Mouse (Mus musculus): ENCODE measurements at regions not wholly inside any gene's neighbourhood (a gene's known extent, or its start where the extent isn't known, plus 50 kb on each side); places are given as distances from the start of the nearest gene placed in this dataset.

DNA sequence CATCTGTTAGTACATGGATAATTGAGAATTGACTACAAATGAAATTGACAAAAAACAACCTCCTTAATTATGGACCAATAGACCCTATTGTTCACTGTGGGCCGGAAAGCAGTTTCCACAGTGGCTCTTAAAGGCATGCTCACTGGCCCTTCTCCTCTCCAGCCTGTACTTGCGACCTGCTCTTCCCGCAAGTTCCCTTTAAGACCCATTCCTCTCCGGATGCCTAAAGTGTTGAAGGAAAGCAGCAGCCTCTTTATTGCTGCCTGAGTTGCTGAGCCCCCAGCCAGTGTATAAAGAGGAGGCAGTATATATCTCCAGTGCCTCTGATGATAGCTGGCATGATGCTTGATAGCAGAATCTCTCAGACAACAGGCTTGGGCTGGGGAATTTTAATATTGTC, 195.2 kb downstream of the Trim29 start:
- no peak overlapping the region for H3K4me3 ChIP-seq (replicated peaks; ENCODE audit: low read depth, low read length)
- ATAC-seq (replicated peaks; ENCODE audit: low FRiP score, low read depth) = no peak
- no peak overlapping the region for H3K27ac ChIP-seq
- H3K36me3 ChIP-seq (ENCODE audit: insufficient read depth, low read length) = no peaks in the 10 kb centered on the region
- no peaks in the 10 kb centered on the region for H3K4me1 ChIP-seq (replicated peaks; ENCODE audit: insufficient read depth, low read length)
- no peak for TF ChIP-seq CTCF (IDR thresholded peaks at IDR 0.05; ENCODE audit: low read depth)
- no peak overlapping the region for H3K4me2 ChIP-seq (ENCODE audit: low read length)
- no peaks in the 10 kb centered on the region for H3K9me3 ChIP-seq (replicated peaks; ENCODE audit: low read length)
- 22% methylated on average over 4 of the region's 4 CpGs for WGBS
- no peak overlapping the region for H3K9ac ChIP-seq (ENCODE audit: low read depth, low read length)
- DNase-seq (ENCODE audit: low spot score) = no peak
- H3K27me3 ChIP-seq (ENCODE audit: insufficient read depth, low read length) = no peaks in the 10 kb centered on the region

DNA sequence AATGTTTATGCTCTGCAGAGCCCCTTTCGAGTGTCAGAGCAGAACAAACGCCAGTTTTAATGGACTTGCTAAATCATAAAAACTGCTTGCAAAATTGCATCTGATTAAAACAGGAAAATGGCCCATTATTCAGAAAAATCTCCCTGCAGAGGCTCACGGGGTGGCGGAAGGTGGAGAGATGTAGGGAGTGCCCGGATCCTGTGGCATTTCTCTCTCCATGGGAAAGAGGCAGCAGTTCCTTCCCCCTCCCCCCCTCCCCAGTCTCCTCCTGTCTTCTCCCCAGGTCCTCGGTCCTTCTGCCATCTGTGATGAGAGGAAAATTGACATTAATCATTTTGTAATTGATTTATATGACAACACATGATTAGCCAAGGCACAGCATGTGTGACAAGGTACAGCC, 195.6 kb downstream of the Trim29 start:
- H3K4me3 ChIP-seq (replicated peaks; ENCODE audit: low read depth, low read length) = no peak overlapping the region
- 27% methylated on average over 6 of the region's 6 CpGs for WGBS
- H3K9me3 ChIP-seq (replicated peaks; ENCODE audit: low read length) = no peaks in the 10 kb centered on the region
- no peak overlapping the region for H3K27ac ChIP-seq
- H3K4me2 ChIP-seq (ENCODE audit: low read length) = no peak overlapping the region
- H3K9ac ChIP-seq (ENCODE audit: low read depth, low read length) = no peak overlapping the region
- ATAC-seq (replicated peaks; ENCODE audit: low FRiP score, low read depth) (no peak), DNase-seq (ENCODE audit: low spot score) (no peak)
- H3K36me3 ChIP-seq (ENCODE audit: insufficient read depth, low read length) = no peaks in the 10 kb centered on the region
- TF ChIP-seq CTCF (IDR thresholded peaks at IDR 0.05; ENCODE audit: low read depth) = no peak
- H3K4me1 ChIP-seq (replicated peaks; ENCODE audit: insufficient read depth, low read length) = no peaks in the 10 kb centered on the region
- no peaks in the 10 kb centered on the region for H3K27me3 ChIP-seq (ENCODE audit: insufficient read depth, low read length)

DNA sequence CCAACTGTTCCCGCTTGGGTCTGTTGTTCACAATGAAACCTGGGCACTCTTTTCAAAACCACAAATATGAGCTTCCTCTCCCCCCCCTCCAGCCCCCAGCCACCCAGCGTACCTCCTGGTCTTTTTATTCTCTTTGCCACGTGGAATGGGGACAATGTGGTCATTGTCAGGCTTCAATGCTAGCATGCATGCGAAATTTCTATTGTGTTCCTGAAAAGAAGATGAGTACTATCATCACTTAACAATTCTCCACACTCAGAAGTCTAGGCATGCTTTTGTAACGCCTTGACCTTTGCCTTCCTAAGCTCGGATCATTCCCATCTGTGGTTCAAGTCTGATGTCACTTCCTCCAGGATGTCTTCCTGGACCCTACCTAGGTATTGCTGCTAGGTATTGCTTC, 202.2 kb downstream of the Trim29 start:
- no peaks in the 10 kb centered on the region for H3K9me3 ChIP-seq (replicated peaks; ENCODE audit: low read length)
- 74% methylated on average over 6 of the region's 6 CpGs for WGBS

DNA sequence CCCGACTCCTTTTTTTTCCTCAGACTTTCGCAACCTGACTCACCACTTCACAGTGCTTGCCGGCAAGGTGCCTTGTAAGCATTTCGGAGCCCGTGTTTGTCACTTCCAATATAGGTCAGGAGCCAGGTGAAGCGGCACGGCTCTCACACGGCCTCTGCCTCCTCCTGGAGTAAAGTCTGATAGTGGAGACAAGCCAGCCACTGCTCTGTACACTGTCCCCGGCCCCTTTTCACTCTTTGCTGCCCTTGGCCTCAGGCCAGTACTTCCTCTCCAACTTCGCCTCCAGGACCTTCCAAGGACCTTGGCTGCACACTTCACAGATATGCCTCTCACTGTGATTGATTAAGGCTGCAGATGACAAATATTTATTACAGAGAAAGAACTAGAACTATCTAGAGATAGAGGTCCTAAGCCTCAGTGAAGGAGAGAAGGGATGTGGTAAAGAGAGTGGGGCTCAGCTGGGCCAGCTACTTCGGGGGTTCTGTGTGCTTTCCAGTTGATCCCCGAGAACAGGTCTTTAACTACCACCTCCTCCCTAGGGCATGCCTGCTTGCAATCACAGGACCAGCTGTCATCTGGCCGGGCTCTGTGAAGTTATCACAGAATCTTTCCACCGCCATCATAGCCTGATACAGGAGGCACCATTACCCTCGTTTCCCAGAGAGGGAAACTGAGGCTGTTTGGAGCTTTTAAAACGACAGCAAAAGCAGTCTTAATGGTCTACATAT, 204.2 kb downstream of the Trim29 start:
- no peak overlapping the region for H3K27ac ChIP-seq
- no peaks in the 10 kb centered on the region for H3K27me3 ChIP-seq (ENCODE audit: insufficient read depth, low read length)
- DNase-seq (ENCODE audit: low spot score) (peak; percentile 21), ATAC-seq (replicated peaks; ENCODE audit: low FRiP score, low read depth) (peak; percentile 57; the same call in 1 of the 2 replicates)
- no peak overlapping the region for H3K4me2 ChIP-seq (ENCODE audit: low read length)
- no peaks in the 10 kb centered on the region for H3K4me1 ChIP-seq (replicated peaks; ENCODE audit: insufficient read depth, low read length)
- H3K36me3 ChIP-seq (ENCODE audit: insufficient read depth, low read length) = no peaks in the 10 kb centered on the region
- no peak overlapping the region for H3K4me3 ChIP-seq (replicated peaks; ENCODE audit: low read depth, low read length)
- no peak overlapping the region for H3K9ac ChIP-seq (ENCODE audit: low read depth, low read length)
- WGBS = 61% methylated on average over 16 of the region's 16 CpGs
- no peak for TF ChIP-seq CTCF (IDR thresholded peaks at IDR 0.05; ENCODE audit: low read depth)
- no peaks in the 10 kb centered on the region for H3K9me3 ChIP-seq (replicated peaks; ENCODE audit: low read length)

More for the DNA sequence above, 202.2 kb downstream of the Trim29 start:
- no peak for TF ChIP-seq CTCF (IDR thresholded peaks at IDR 0.05; ENCODE audit: low read depth)
- Histone ChIP-seq H3K4me3 (replicated peaks; ENCODE audit: low read depth, low read length) (no peak overlapping the region), H3K4me1 (replicated peaks; ENCODE audit: insufficient read depth, low read length) (no peaks in the 10 kb centered on the region), H3K27ac (no peak overlapping the region), H3K27me3 (ENCODE audit: insufficient read depth, low read length) (no peaks in the 10 kb centered on the region), H3K4me2 (ENCODE audit: low read length) (no peak overlapping the region), H3K36me3 (ENCODE audit: insufficient read depth, low read length) (no peaks in the 10 kb centered on the region), H3K9ac (ENCODE audit: low read depth, low read length) (no peak overlapping the region)
- ATAC-seq (replicated peaks; ENCODE audit: low FRiP score, low read depth) (no peak), DNase-seq (ENCODE audit: low spot score) (no peak)

DNA sequence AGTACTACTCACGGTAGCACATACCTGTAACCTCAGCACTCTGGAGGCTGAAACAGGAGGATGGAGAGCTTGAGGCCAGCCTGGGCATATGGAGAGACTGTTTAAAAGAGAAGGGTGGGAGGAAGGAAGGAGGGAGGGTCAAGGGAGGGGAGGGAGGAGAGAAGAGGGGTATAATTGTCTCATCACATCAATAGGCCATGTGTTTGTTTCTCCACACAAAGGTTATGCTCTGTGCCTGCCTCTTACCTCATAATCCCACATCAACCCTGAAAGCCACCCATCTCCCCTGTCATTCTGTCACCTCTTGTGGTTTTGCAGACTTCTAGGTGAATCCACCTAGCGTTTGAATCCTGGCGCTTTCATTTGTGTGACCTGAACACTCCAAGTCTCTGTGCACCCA, 210.3 kb downstream of the Trim29 start:
- ATAC-seq (replicated peaks; ENCODE audit: low FRiP score, low read depth) = no peak

DNA sequence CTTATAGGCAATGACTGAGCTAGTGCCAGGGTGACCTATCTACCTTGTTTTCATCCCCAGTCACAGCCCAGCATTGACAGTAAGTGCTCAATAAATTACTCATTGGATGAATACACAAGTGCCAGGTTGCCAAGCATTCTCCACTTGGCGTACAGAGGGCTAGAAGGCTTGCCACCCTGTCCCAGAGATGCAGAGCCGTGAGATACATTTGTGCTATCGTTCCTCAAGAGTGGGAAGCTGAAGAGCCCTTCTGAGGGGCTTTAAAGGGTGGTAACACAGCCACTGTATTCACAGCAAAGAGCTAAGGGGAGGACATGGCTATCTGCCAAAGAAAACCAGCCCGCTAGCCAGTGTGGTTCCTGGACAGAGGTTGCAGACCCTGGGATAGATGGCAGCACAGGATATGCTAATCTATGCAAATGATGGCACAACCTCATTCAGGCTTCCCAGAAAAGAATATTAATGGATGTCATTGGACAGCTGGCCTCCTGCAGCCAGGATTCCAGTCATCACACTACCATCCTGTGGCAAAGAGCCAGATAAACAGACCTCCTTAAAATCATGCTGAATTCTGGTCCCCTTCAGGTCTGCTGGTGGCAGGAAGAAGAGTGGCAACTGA, 214.4 kb downstream of the Trim29 start:
- 39% methylated on average over 4 of the region's 4 CpGs for WGBS
- TF ChIP-seq CTCF (IDR thresholded peaks at IDR 0.05; ENCODE audit: low read depth) = no peak
- H3K27me3 ChIP-seq (ENCODE audit: insufficient read depth, low read length) = no peaks in the 10 kb centered on the region
- no peak overlapping the region for H3K4me2 ChIP-seq (ENCODE audit: low read length)
- ATAC-seq (replicated peaks; ENCODE audit: low FRiP score, low read depth) (no peak), DNase-seq (ENCODE audit: low spot score) (peak; percentile 28)
- H3K36me3 ChIP-seq (ENCODE audit: insufficient read depth, low read length) = no peaks in the 10 kb centered on the region
- no peaks in the 10 kb centered on the region for H3K9me3 ChIP-seq (replicated peaks; ENCODE audit: low read length)
- no peak overlapping the region for H3K27ac ChIP-seq
- no peak overlapping the region for H3K9ac ChIP-seq (ENCODE audit: low read depth, low read length)
- H3K4me3 ChIP-seq (replicated peaks; ENCODE audit: low read depth, low read length) = no peak overlapping the region
- no peaks in the 10 kb centered on the region for H3K4me1 ChIP-seq (replicated peaks; ENCODE audit: insufficient read depth, low read length)

More for the DNA sequence above, 210.3 kb downstream of the Trim29 start:
- Histone ChIP-seq H3K9ac (ENCODE audit: low read depth, low read length) (no peak overlapping the region), H3K4me2 (ENCODE audit: low read length) (no peak overlapping the region), H3K36me3 (ENCODE audit: insufficient read depth, low read length) (no peaks in the 10 kb centered on the region), H3K4me3 (replicated peaks; ENCODE audit: low read depth, low read length) (no peak overlapping the region), H3K27ac (no peak overlapping the region), H3K27me3 (ENCODE audit: insufficient read depth, low read length) (no peaks in the 10 kb centered on the region), H3K4me1 (replicated peaks; ENCODE audit: insufficient read depth, low read length) (no peaks in the 10 kb centered on the region), H3K9me3 (replicated peaks; ENCODE audit: low read length) (no peaks in the 10 kb centered on the region)
- TF ChIP-seq CTCF (IDR thresholded peaks at IDR 0.05; ENCODE audit: low read depth) = no peak
- WGBS = 87% methylated on average over 3 of the region's 3 CpGs
- DNase-seq (ENCODE audit: low spot score) = no peak

Data from kidney, postnatal 0 days (tissue).